Mouse (Mus musculus) embryonic facial prominence, embryonic 10.5 days (tissue): ENCODE results near the gene Lrp6. TPM values are rescaled to one million over a fixed set of nuclear protein-coding genes. Genes with fewer than 3 reads are reported as not detected.

Source experiments
- DNase-seq: peaks from one replicate; pipeline ENCODE4 v3.0.0-alpha.2; 2017; ENCODE audit warnings: low spot score
- H3K27ac ChIP-seq: fragments of 300-500 bp; sonication (generic); replicated peaks from 2 replicates; pipeline ENCODE4 v1.5.1; 2016; ENCODE audit warnings: mild to moderate bottlenecking
- H3K27me3 ChIP-seq: fragments of 300-500 bp; sonication (generic); replicated peaks from 2 replicates; pipeline ENCODE4 v1.6.1; 2016; ENCODE audit warnings: low read depth, mild to moderate bottlenecking; ENCODE audit not compliant: poor library complexity, severe bottlenecking
- H3K36me3 ChIP-seq: fragments of 300-500 bp; sonication (generic); replicated peaks from 2 replicates; pipeline ENCODE4 v1.6.1; 2016; ENCODE audit warnings: mild to moderate bottlenecking, moderate library complexity
- H3K4me1 ChIP-seq: fragments of 300-500 bp; sonication (generic); 2 replicates; pipeline ENCODE4 v1.6.1; 2016
- H3K4me3 ChIP-seq: fragments of 300-500 bp; sonication (generic); 2 replicates; pipeline ENCODE4 v1.5.1; 2016; ENCODE audit warnings: mild to moderate bottlenecking, moderate library complexity
- H3K9me3 ChIP-seq: fragments of 300-500 bp; sonication (generic); 2 replicates; pipeline ENCODE4 v1.6.1; 2016; ENCODE audit warnings: mild to moderate bottlenecking
- WGBS: fragments of 180-500 bp; shearing (Covaris S2); methylation state at CpG from one replicate; pipeline ENCODE4 v1.1.7; 2016; 5-methylcytosine and 5-hydroxymethylcytosine counted together
- polyA plus RNA-seq: library from polyadenylated mRNA; unstranded; fragments of >200 nt; fragmentation: Nextera tagmentation; extraction: Ambion mirVana; gene quantifications from 2 replicates; pipeline ENCODE4 v1.2.1, GENCODE M21; 2016

Gene Lrp6
- polyA plus RNA-seq, 1 experiment from 2014 or later: 27.1 TPM

GRCm38 (mm10) chr6:134597651-134598229 is 31.0 kb upstream of the Lrp6 start:
- H3K27me3 ChIP-seq: no peaks in the 10 kb centered on the region
- WGBS: 89% methylated on average over 6 of the region's 6 CpGs
- H3K9me3 ChIP-seq: no peaks in the 10 kb centered on the region
- no peak for DNase-seq
- H3K4me3 ChIP-seq: no peak overlapping the region
- peaks cover 13% of the 10 kb centered on the region for H3K4me1 ChIP-seq
- H3K27ac ChIP-seq: no peak overlapping the region
- no peaks in the 10 kb centered on the region for H3K36me3 ChIP-seq

GRCm38 (mm10) chr6:134594569-134595442 is 28.0 kb upstream of the Lrp6 start:
- Histone ChIP-seq H3K9me3 (no peaks in the 10 kb centered on the region), H3K4me3 (no peak overlapping the region), H3K36me3 (no peaks in the 10 kb centered on the region), H3K4me1 (no peaks in the 10 kb centered on the region), H3K27me3 (no peaks in the 10 kb centered on the region), H3K27ac (no peak overlapping the region)
- no peak for DNase-seq
- WGBS: 83% methylated on average over 21 of the region's 21 CpGs

GRCm38 (mm10) chr6:134591614-134592013 is 24.8 kb upstream of the Lrp6 start:
- Histone ChIP-seq H3K27me3 (no peaks in the 10 kb centered on the region), H3K4me1 (peaks cover 9% of the 10 kb centered on the region), H3K36me3 (no peaks in the 10 kb centered on the region), H3K27ac (no peak overlapping the region), H3K4me3 (no peak overlapping the region), H3K9me3 (no peaks in the 10 kb centered on the region)
- 87% methylated on average over 2 of the region's 2 CpGs for WGBS
- no peak for DNase-seq

GRCm38 (mm10) chr6:134586241-134586640 is 19.5 kb upstream of the Lrp6 start:
- no peaks in the 10 kb centered on the region for H3K27me3 ChIP-seq
- peaks cover 9% of the 10 kb centered on the region for H3K4me1 ChIP-seq
- no peak overlapping the region for H3K4me3 ChIP-seq
- H3K27ac ChIP-seq: no peak overlapping the region
- DNase-seq: no peak
- 84% methylated on average over 5 of the region's 5 CpGs for WGBS
- no peaks in the 10 kb centered on the region for H3K9me3 ChIP-seq
- H3K36me3 ChIP-seq: no peaks in the 10 kb centered on the region

GRCm38 (mm10) chr6:134584616-134585015 is 17.9 kb upstream of the Lrp6 start:
- Histone ChIP-seq H3K4me3 (no peak overlapping the region), H3K27ac (no peak overlapping the region), H3K27me3 (no peaks in the 10 kb centered on the region), H3K4me1 (peaks cover 9% of the 10 kb centered on the region), H3K36me3 (no peaks in the 10 kb centered on the region), H3K9me3 (no peaks in the 10 kb centered on the region)
- no peak for DNase-seq
- 92% methylated on average over 2 of the region's 2 CpGs for WGBS

- Histone ChIP-seq H3K27ac (no peak overlapping the region), H3K4me3 (no peak overlapping the region), H3K27me3 (no peaks in the 10 kb centered on the region), H3K9me3 (no peaks in the 10 kb centered on the region), H3K36me3 (no peaks in the 10 kb centered on the region), H3K4me1 (no peaks in the 10 kb centered on the region)
- DNase-seq: no peak
- 81% methylated on average over 5 of the region's 5 CpGs for WGBS
These were observed 15.3 kb upstream of the Lrp6 start for GRCm38 (mm10) chr6:134582110-134582509.

GRCm38 (mm10) chr6:134579506-134579905 is 12.7 kb upstream of the Lrp6 start:
- H3K9me3 ChIP-seq: no peaks in the 10 kb centered on the region
- 87% methylated on average over 4 of the region's 4 CpGs for WGBS

GRCm38 (mm10) chr6:134578039-134578438 is 11.3 kb upstream of the Lrp6 start:
- no peak for DNase-seq
- H3K4me1 ChIP-seq: no peaks in the 10 kb centered on the region
- WGBS: 60% methylated on average over 6 of the region's 6 CpGs

More at GRCm38 (mm10) chr6:134579506-134579905, 12.7 kb upstream of the Lrp6 start:
- Histone ChIP-seq H3K4me3 (no peak overlapping the region), H3K4me1 (no peaks in the 10 kb centered on the region), H3K27me3 (no peaks in the 10 kb centered on the region), H3K27ac (no peak overlapping the region), H3K36me3 (no peaks in the 10 kb centered on the region)
- DNase-seq: no peak

GRCm38 (mm10) chr6:134575288-134575741 is 8.6 kb upstream of the Lrp6 start:
- WGBS: 82% methylated on average over 3 of the region's 3 CpGs

More at GRCm38 (mm10) chr6:134578039-134578438, 11.3 kb upstream of the Lrp6 start:
- Histone ChIP-seq H3K4me3 (no peak overlapping the region), H3K36me3 (no peaks in the 10 kb centered on the region), H3K27me3 (no peaks in the 10 kb centered on the region), H3K27ac (no peak overlapping the region), H3K9me3 (no peaks in the 10 kb centered on the region)

GRCm38 (mm10) chr6:134567986-134568556 is 1.3 kb upstream of the Lrp6 start:
- Histone ChIP-seq H3K4me3 (no peak overlapping the region), H3K4me1 (peaks cover 24% of the 10 kb centered on the region), H3K9me3 (no peaks in the 10 kb centered on the region), H3K27me3 (no peaks in the 10 kb centered on the region), H3K27ac (no peak overlapping the region), H3K36me3 (no peaks in the 10 kb centered on the region)
- DNase-seq: no peak
- WGBS: 72% methylated on average over 5 of the region's 5 CpGs

More at GRCm38 (mm10) chr6:134575288-134575741, 8.6 kb upstream of the Lrp6 start:
- no peak overlapping the region for H3K4me3 ChIP-seq
- no peak overlapping the region for H3K27ac ChIP-seq
- H3K4me1 ChIP-seq: no peaks in the 10 kb centered on the region
- no peaks in the 10 kb centered on the region for H3K9me3 ChIP-seq
- no peaks in the 10 kb centered on the region for H3K27me3 ChIP-seq
- DNase-seq: no peak
- H3K36me3 ChIP-seq: no peaks in the 10 kb centered on the region

GRCm38 (mm10) chr6:134566248-134566817 is 432 bp downstream of the Lrp6 start:
- peaks cover 3% of the 10 kb centered on the region; the same call in 1 of the 2 replicates for H3K36me3 ChIP-seq
- peaks cover 27% of the 10 kb centered on the region for H3K4me1 ChIP-seq
- no peaks in the 10 kb centered on the region for H3K9me3 ChIP-seq
- DNase-seq: no peak
- H3K4me3 ChIP-seq: peak overlapping the region; percentile 95
- H3K27me3 ChIP-seq: no peaks in the 10 kb centered on the region
- peak overlapping the region; percentile 100 for H3K27ac ChIP-seq
- under 1% methylated on average over 61 of the region's 64 CpGs for WGBS

- DNase-seq: peak; percentile 38
These were observed 1.0 kb downstream of the Lrp6 start for GRCm38 (mm10) chr6:134565606-134566247.

More at GRCm38 (mm10) chr6:134565606-134566247, 1.0 kb downstream of the Lrp6 start:
- peak overlapping the region; percentile 100 for H3K27ac ChIP-seq
- 4% methylated on average over 19 of the region's 19 CpGs for WGBS
- peaks cover 3% of the 10 kb centered on the region; the same call in 1 of the 2 replicates for H3K36me3 ChIP-seq
- H3K9me3 ChIP-seq: no peaks in the 10 kb centered on the region
- H3K4me1 ChIP-seq: peaks cover 27% of the 10 kb centered on the region
- H3K27me3 ChIP-seq: no peaks in the 10 kb centered on the region
- H3K4me3 ChIP-seq: peak overlapping the region; percentile 95
